Mouse (Mus musculus) hindbrain, embryonic 15.5 days (tissue): ENCODE data around the gene Incenp. TPM values are rescaled to one million over a fixed set of nuclear protein-coding genes. Genes with fewer than 3 reads are reported as not detected.
A peak's percentile ranks its signal among the peaks of the same experiment; 100 is the strongest.
"Not testable (repeated sequence)": the region's sequence is repeated elsewhere in the genome, so short reads cannot be mapped to it uniquely, and the experiment has no call there.

Experiments used
- ATAC-seq: fragments of 200-750 bp; cut with Nextera tagmentation; 2 replicates; pipeline ENCODE4 v1.8.0; 2017; ENCODE audit warnings: low read depth, moderate number of reproducible peaks, moderate TSS enrichment; ENCODE audit not compliant: low FRiP score
- H3K27ac ChIP-seq: fragments of 300-500 bp; sonication (generic); replicated peaks from 2 replicates; pipeline ENCODE4 v1.5.1; 2015; ENCODE audit warnings: mild to moderate bottlenecking, inconsistent platforms
- H3K27me3 ChIP-seq: fragments of 300-500 bp; sonication (generic); 2 replicates; pipeline ENCODE4 v1.6.1; 2015; ENCODE audit warnings: control low read depth, inconsistent platforms
- H3K36me3 ChIP-seq: fragments of 300-500 bp; sonication (generic); 2 replicates; pipeline ENCODE4 v1.6.1; 2015; ENCODE audit warnings: control low read depth, inconsistent platforms
- H3K4me1 ChIP-seq: fragments of 300-500 bp; sonication (generic); replicated peaks from 2 replicates; pipeline ENCODE4 v1.6.1; 2015; ENCODE audit warnings: control low read depth, inconsistent platforms
- H3K4me2 ChIP-seq: fragments of 300-500 bp; sonication (generic); 2 replicates; pipeline ENCODE4 v1.6.1; 2015; ENCODE audit warnings: moderate library complexity, mild to moderate bottlenecking, inconsistent platforms
- H3K4me3 ChIP-seq: fragments of 300-500 bp; sonication (generic); 2 replicates; pipeline ENCODE4 v1.5.1; 2015; ENCODE audit warnings: mild to moderate bottlenecking, inconsistent platforms
- H3K9ac ChIP-seq: fragments of 300-500 bp; sonication (generic); 2 replicates; pipeline ENCODE4 v1.6.1; 2015; ENCODE audit warnings: inconsistent platforms
- H3K9me3 ChIP-seq: fragments of 300-500 bp; sonication (generic); 2 replicates; pipeline ENCODE4 v1.6.1; 2016; ENCODE audit warnings: control low read depth, inconsistent platforms
- whole genome bisulfite sequencing: fragments of 180-500 bp; shearing (Covaris S2); methylation state at CpG from one replicate; pipeline ENCODE4 v1.1.7; 2015; 5-methylcytosine and 5-hydroxymethylcytosine counted together
- polyA plus RNA-seq: library from polyadenylated mRNA; unstranded; fragments of >200 nt; fragmentation: Nextera tagmentation; extraction: Ambion mirVana; gene quantifications from 2 replicates; pipeline ENCODE4 v1.2.1, GENCODE M21; 2015

Gene Incenp
- polyA plus RNA-seq, 1 experiment from 2014 or later, result 30.7 TPM

GRCm38 (mm10) chr19:9914346-9914745 is 15.0 kb upstream of the Incenp start:
- Histone ChIP-seq H3K9ac (no peak overlapping the region), H3K27me3 (no peaks in the 10 kb centered on the region), H3K4me1 (0 out of 2 replicates have a peak, but pooled peaks cover 2% of the 10 kb centered on the region), H3K36me3 (no peaks in the 10 kb centered on the region), H3K9me3 (no peaks in the 10 kb centered on the region), H3K4me2 (no peak overlapping the region), H3K4me3 (no peak overlapping the region), H3K27ac (no peak overlapping the region)
- WGBS, result 87% methylated on average over 3 of the region's 3 CpGs
- no peak for ATAC-seq

GRCm38 (mm10) chr19:9913784-9914183 is 14.4 kb upstream of the Incenp start:
- Histone ChIP-seq H3K27me3 (no peaks in the 10 kb centered on the region), H3K4me3 (no peak overlapping the region), H3K9ac (no peak overlapping the region), H3K27ac (no peak overlapping the region), H3K36me3 (no peaks in the 10 kb centered on the region), H3K9me3 (no peaks in the 10 kb centered on the region), H3K4me2 (no peak overlapping the region), H3K4me1 (0 out of 2 replicates have a peak, but pooled peaks cover 2% of the 10 kb centered on the region)
- WGBS, result 90% methylated on average over 5 of the region's 5 CpGs
- ATAC-seq, result no peak

GRCm38 (mm10) chr19:9911314-9911754 is 12.0 kb upstream of the Incenp start:
- Histone ChIP-seq H3K9me3 (no peaks in the 10 kb centered on the region), H3K4me3 (no peak overlapping the region), H3K27me3 (no peaks in the 10 kb centered on the region), H3K27ac (no peak overlapping the region), H3K36me3 (no peaks in the 10 kb centered on the region), H3K4me1 (0 out of 2 replicates have a peak, but pooled peaks cover 2% of the 10 kb centered on the region), H3K4me2 (peak overlapping the region; percentile 42), H3K9ac (no peak overlapping the region)
- ATAC-seq, result no peak; the same call in 1 of the 2 replicates
- 11% methylated on average over 6 of the region's 6 CpGs for WGBS

GRCm38 (mm10) chr19:9909351-9909750 is 10.0 kb upstream of the Incenp start:
- Histone ChIP-seq H3K4me3 (no peak overlapping the region), H3K27ac (no peak overlapping the region), H3K4me1 (0 out of 2 replicates have a peak, but pooled peaks cover 2% of the 10 kb centered on the region), H3K9me3 (no peaks in the 10 kb centered on the region), H3K27me3 (no peaks in the 10 kb centered on the region), H3K36me3 (no peaks in the 10 kb centered on the region), H3K4me2 (no peak overlapping the region), H3K9ac (no peak overlapping the region)
- WGBS, result 85% methylated on average over 5 of the region's 5 CpGs
- no peak for ATAC-seq

GRCm38 (mm10) chr19:9900696-9901095 is 1.3 kb upstream of the Incenp start:
- 98% methylated on average over 2 of the region's 2 CpGs for WGBS
- ATAC-seq, H3K9ac ChIP-seq, H3K9me3 ChIP-seq, H3K4me3 ChIP-seq, H3K36me3 ChIP-seq, H3K4me2 ChIP-seq, H3K27ac ChIP-seq, H3K27me3 ChIP-seq: not testable (repeated sequence)
- peaks cover 21% of the 10 kb centered on the region for H3K4me1 ChIP-seq

GRCm38 (mm10) chr19:9899780-9900146 is 412 bp upstream of the Incenp start:
- peak; percentile 90 for ATAC-seq
- H3K36me3 ChIP-seq, result no peaks in the 10 kb centered on the region
- H3K27ac ChIP-seq, result peak overlapping the region; percentile 92
- peaks cover 21% of the 10 kb centered on the region for H3K4me1 ChIP-seq
- peak overlapping the region; percentile 40 for H3K9ac ChIP-seq
- H3K27me3 ChIP-seq, result no peaks in the 10 kb centered on the region
- H3K4me2 ChIP-seq, result peak overlapping the region; percentile 83
- H3K4me3 ChIP-seq, result peak overlapping the region; percentile 97
- WGBS, result 8% methylated on average over 10 of the region's 10 CpGs
- no peaks in the 10 kb centered on the region for H3K9me3 ChIP-seq

- peaks cover 21% of the 10 kb centered on the region for H3K4me1 ChIP-seq
- H3K9ac ChIP-seq, result peak overlapping the region; percentile 70
- H3K27ac ChIP-seq, result peak overlapping the region; percentile 56; the same call in 1 of the 2 replicates
- H3K9me3 ChIP-seq, result no peaks in the 10 kb centered on the region
- 13% methylated on average over 17 of the region's 17 CpGs for WGBS
- peaks cover 9% of the 10 kb centered on the region for H3K36me3 ChIP-seq
- H3K4me3 ChIP-seq, result peak overlapping the region; percentile 97
- H3K4me2 ChIP-seq, result peak overlapping the region; percentile 83
- H3K27me3 ChIP-seq, result no peaks in the 10 kb centered on the region
- no peak; the same call in 1 of the 2 replicates for ATAC-seq
Observed at GRCm38 (mm10) chr19:9898339-9899066, 848 bp downstream of the Incenp start.

GRCm38 (mm10) chr19:9896067-9896466 is 3.3 kb downstream of the Incenp start:
- WGBS, result 76% methylated on average over 5 of the region's 5 CpGs
- H3K9ac ChIP-seq, result no peak overlapping the region
- no peak overlapping the region for H3K27ac ChIP-seq

GRCm38 (mm10) chr19:9886771-9887170 is 12.6 kb downstream of the Incenp start:
- H3K27ac ChIP-seq, result no peak overlapping the region
- WGBS, result 86% methylated on average over 8 of the region's 8 CpGs
- no peaks in the 10 kb centered on the region for H3K4me1 ChIP-seq
- H3K9ac ChIP-seq, result no peak overlapping the region
- H3K36me3 ChIP-seq, result peaks cover 35% of the 10 kb centered on the region
- H3K9me3 ChIP-seq, result no peaks in the 10 kb centered on the region
- no peak overlapping the region for H3K4me3 ChIP-seq
- H3K4me2 ChIP-seq, result no peak overlapping the region
- no peak for ATAC-seq
- H3K27me3 ChIP-seq, result no peaks in the 10 kb centered on the region

More at GRCm38 (mm10) chr19:9896067-9896466, 3.3 kb downstream of the Incenp start:
- Histone ChIP-seq H3K9me3 (no peaks in the 10 kb centered on the region), H3K36me3 (peaks cover 20% of the 10 kb centered on the region), H3K27me3 (no peaks in the 10 kb centered on the region), H3K4me3 (no peak overlapping the region), H3K4me1 (peaks cover 21% of the 10 kb centered on the region), H3K4me2 (no peak overlapping the region)
- ATAC-seq, result no peak

GRCm38 (mm10) chr19:9886348-9886747 is 13.0 kb downstream of the Incenp start:
- no peaks in the 10 kb centered on the region for H3K4me1 ChIP-seq
- 94% methylated on average over 1 of the region's 1 CpGs for WGBS
- peaks cover 38% of the 10 kb centered on the region for H3K36me3 ChIP-seq
- no peaks in the 10 kb centered on the region for H3K9me3 ChIP-seq
- no peak overlapping the region for H3K4me2 ChIP-seq
- no peak overlapping the region for H3K9ac ChIP-seq
- ATAC-seq, result no peak
- H3K27me3 ChIP-seq, result no peaks in the 10 kb centered on the region
- no peak overlapping the region for H3K27ac ChIP-seq
- H3K4me3 ChIP-seq, result no peak overlapping the region

GRCm38 (mm10) chr19:9878186-9878835 is 21.0 kb downstream of the Incenp start:
- Histone ChIP-seq H3K27me3 (no peaks in the 10 kb centered on the region), H3K4me1 (no peaks in the 10 kb centered on the region), H3K27ac (no peak overlapping the region), H3K4me2 (no peak overlapping the region), H3K9ac (no peak overlapping the region), H3K36me3 (peaks cover 39% of the 10 kb centered on the region), H3K4me3 (no peak overlapping the region), H3K9me3 (no peaks in the 10 kb centered on the region)
- WGBS, result 92% methylated on average over 20 of the region's 20 CpGs
- ATAC-seq, result no peak

GRCm38 (mm10) chr19:9865466-9865865 is 33.9 kb downstream of the Incenp start:
- Histone ChIP-seq H3K9me3 (no peaks in the 10 kb centered on the region), H3K4me1 (no peaks in the 10 kb centered on the region), H3K27me3 (no peaks in the 10 kb centered on the region), H3K36me3 (no peaks in the 10 kb centered on the region), H3K4me2 (no peak overlapping the region), H3K4me3 (no peak overlapping the region), H3K9ac (no peak overlapping the region), H3K27ac (no peak overlapping the region)
- ATAC-seq, result no peak
